Mouse (Mus musculus): ENCODE measurements at regions not wholly inside any gene's neighbourhood (a gene's known extent, or its start where the extent isn't known, plus 50 kb on each side); places are given as distances from the start of the nearest gene placed in this dataset.

DNA sequence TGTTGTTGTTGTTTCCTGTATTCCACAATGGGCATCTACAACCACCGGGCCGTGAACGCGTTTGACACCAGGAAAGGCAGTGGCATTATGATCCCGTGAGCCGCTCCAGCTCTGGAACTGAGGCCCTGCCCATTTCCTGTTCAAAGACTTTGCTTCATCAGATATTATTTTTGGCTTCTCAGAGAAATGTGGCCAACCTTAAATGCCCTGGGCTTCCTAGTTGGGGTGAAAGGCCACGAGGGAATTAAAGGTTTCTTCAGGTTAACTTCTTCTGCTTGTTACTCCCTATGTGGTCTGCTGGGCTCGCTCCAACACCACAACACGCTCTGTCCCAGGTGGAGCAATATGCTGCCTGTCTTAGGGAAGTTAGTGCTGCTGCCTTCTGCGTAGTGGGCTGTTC, 249.8 kb downstream of the Cog6 start:
- Histone ChIP-seq H3K27me3 (ENCODE audit: control insufficient read depth, insufficient read depth, low read depth, low read length) (no peaks in the 10 kb centered on the region), H3K9me3 (replicated peaks; ENCODE audit: control insufficient read depth, low read length) (no peaks in the 10 kb centered on the region), H3K9ac (ENCODE audit: low read depth, low read length) (no peak overlapping the region), H3K36me3 (ENCODE audit: control insufficient read depth, insufficient read depth) (no peaks in the 10 kb centered on the region), H3K27ac (ENCODE audit: low read length) (no peak overlapping the region), H3K4me2 (ENCODE audit: low read depth, low read length) (no peak overlapping the region), H3K4me1 (ENCODE audit: control insufficient read depth, low read depth, low read length) (no peaks in the 10 kb centered on the region), H3K4me3 (ENCODE audit: low read depth, low read length) (no peak overlapping the region)
- WGBS (ENCODE audit: insufficient replicate concordance): 21% methylated on average over 10 of the region's 10 CpGs
- no peak for ATAC-seq (ENCODE audit: low read depth)

GRCm38 (mm10) chr3:52766841-52767240, 250.2 kb downstream of the Cog6 start:
- no peak overlapping the region for H3K9ac ChIP-seq (ENCODE audit: low read depth, low read length)
- no peaks in the 10 kb centered on the region for H3K27me3 ChIP-seq (ENCODE audit: control insufficient read depth, insufficient read depth, low read depth, low read length)
- no peak overlapping the region for H3K4me2 ChIP-seq (ENCODE audit: low read depth, low read length)
- H3K9me3 ChIP-seq (replicated peaks; ENCODE audit: control insufficient read depth, low read length): no peaks in the 10 kb centered on the region
- ATAC-seq (ENCODE audit: low read depth): no peak
- H3K27ac ChIP-seq (ENCODE audit: low read length): no peak overlapping the region
- WGBS (ENCODE audit: insufficient replicate concordance): 58% methylated on average over 5 of the region's 5 CpGs
- H3K36me3 ChIP-seq (ENCODE audit: control insufficient read depth, insufficient read depth): no peaks in the 10 kb centered on the region
- no peaks in the 10 kb centered on the region for H3K4me1 ChIP-seq (ENCODE audit: control insufficient read depth, low read depth, low read length)
- no peak overlapping the region for H3K4me3 ChIP-seq (ENCODE audit: low read depth, low read length)

GRCm38 (mm10) chr3:52764166-52764565, 252.9 kb downstream of the Cog6 start:
- no peaks in the 10 kb centered on the region for H3K9me3 ChIP-seq (replicated peaks; ENCODE audit: control insufficient read depth, low read length)
- no peaks in the 10 kb centered on the region for H3K4me1 ChIP-seq (ENCODE audit: control insufficient read depth, low read depth, low read length)
- H3K9ac ChIP-seq (ENCODE audit: low read depth, low read length): no peak overlapping the region
- H3K4me2 ChIP-seq (ENCODE audit: low read depth, low read length): no peak overlapping the region
- H3K27ac ChIP-seq (ENCODE audit: low read length): no peak overlapping the region
- no peaks in the 10 kb centered on the region for H3K27me3 ChIP-seq (ENCODE audit: control insufficient read depth, insufficient read depth, low read depth, low read length)
- H3K4me3 ChIP-seq (ENCODE audit: low read depth, low read length): no peak overlapping the region
- 71% methylated on average over 4 of the region's 4 CpGs for WGBS (ENCODE audit: insufficient replicate concordance)
- no peaks in the 10 kb centered on the region for H3K36me3 ChIP-seq (ENCODE audit: control insufficient read depth, insufficient read depth)
- no peak for ATAC-seq (ENCODE audit: low read depth)

GRCm38 (mm10) chr3:52763660-52764059, 253.4 kb downstream of the Cog6 start:
- no peaks in the 10 kb centered on the region for H3K9me3 ChIP-seq (replicated peaks; ENCODE audit: control insufficient read depth, low read length)
- no peak overlapping the region for H3K4me3 ChIP-seq (ENCODE audit: low read depth, low read length)
- no peak overlapping the region for H3K4me2 ChIP-seq (ENCODE audit: low read depth, low read length)
- H3K36me3 ChIP-seq (ENCODE audit: control insufficient read depth, insufficient read depth): no peaks in the 10 kb centered on the region
- no peaks in the 10 kb centered on the region for H3K27me3 ChIP-seq (ENCODE audit: control insufficient read depth, insufficient read depth, low read depth, low read length)
- no peak overlapping the region for H3K27ac ChIP-seq (ENCODE audit: low read length)
- H3K9ac ChIP-seq (ENCODE audit: low read depth, low read length): no peak overlapping the region
- 60% methylated on average over 5 of the region's 5 CpGs for WGBS (ENCODE audit: insufficient replicate concordance)
- H3K4me1 ChIP-seq (ENCODE audit: control insufficient read depth, low read depth, low read length): no peaks in the 10 kb centered on the region
- no peak for ATAC-seq (ENCODE audit: low read depth)

GRCm38 (mm10) chr3:52762549-52762948, 254.5 kb downstream of the Cog6 start:
- H3K4me1 ChIP-seq (ENCODE audit: control insufficient read depth, low read depth, low read length): no peaks in the 10 kb centered on the region
- H3K36me3 ChIP-seq (ENCODE audit: control insufficient read depth, insufficient read depth): no peaks in the 10 kb centered on the region
- H3K27me3 ChIP-seq (ENCODE audit: control insufficient read depth, insufficient read depth, low read depth, low read length): no peaks in the 10 kb centered on the region
- 66% methylated on average over 6 of the region's 6 CpGs for WGBS (ENCODE audit: insufficient replicate concordance)
- H3K9ac ChIP-seq (ENCODE audit: low read depth, low read length): no peak overlapping the region
- H3K4me3 ChIP-seq (ENCODE audit: low read depth, low read length): no peak overlapping the region
- no peak overlapping the region for H3K4me2 ChIP-seq (ENCODE audit: low read depth, low read length)
- no peak for ATAC-seq (ENCODE audit: low read depth)
- no peak overlapping the region for H3K27ac ChIP-seq (ENCODE audit: low read length)
- no peaks in the 10 kb centered on the region for H3K9me3 ChIP-seq (replicated peaks; ENCODE audit: control insufficient read depth, low read length)

- Histone ChIP-seq H3K36me3 (ENCODE audit: control insufficient read depth, insufficient read depth) (no peaks in the 10 kb centered on the region), H3K27me3 (ENCODE audit: control insufficient read depth, insufficient read depth, low read depth, low read length) (no peaks in the 10 kb centered on the region), H3K27ac (ENCODE audit: low read length) (no peak overlapping the region), H3K9me3 (replicated peaks; ENCODE audit: control insufficient read depth, low read length) (no peaks in the 10 kb centered on the region), H3K4me1 (ENCODE audit: control insufficient read depth, low read depth, low read length) (no peaks in the 10 kb centered on the region), H3K9ac (ENCODE audit: low read depth, low read length) (no peak overlapping the region), H3K4me2 (ENCODE audit: low read depth, low read length) (no peak overlapping the region), H3K4me3 (ENCODE audit: low read depth, low read length) (no peak overlapping the region)
- 72% methylated on average over 11 of the region's 11 CpGs for WGBS (ENCODE audit: insufficient replicate concordance)
- no peak for ATAC-seq (ENCODE audit: low read depth)
These were observed 257.2 kb downstream of the Cog6 start for GRCm38 (mm10) chr3:52759846-52760245.

GRCm38 (mm10) chr3:52758561-52758960, 258.5 kb downstream of the Cog6 start:
- ATAC-seq (ENCODE audit: low read depth): no peak
- WGBS (ENCODE audit: insufficient replicate concordance): 15% methylated on average over 2 of the region's 2 CpGs

DNA sequence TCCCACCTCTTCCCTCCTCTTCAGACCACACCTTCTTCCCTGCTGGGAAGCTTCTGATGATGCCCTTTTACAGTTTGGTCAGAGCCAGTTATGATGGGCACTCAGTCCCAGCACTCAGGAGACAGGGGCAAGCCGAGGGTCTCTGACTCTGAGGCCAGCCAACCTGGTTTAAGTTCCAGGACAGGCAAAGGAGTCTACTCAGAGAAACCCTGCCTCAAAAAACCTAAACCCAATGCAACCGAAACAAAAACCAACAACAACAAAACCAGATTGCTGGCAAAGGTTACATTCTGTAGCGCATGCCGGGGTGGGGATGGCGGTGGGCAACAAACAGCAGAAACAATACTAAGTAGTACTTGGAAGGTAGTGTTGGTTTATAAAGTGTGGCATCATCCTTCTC, 260.2 kb downstream of the Cog6 start:
- Histone ChIP-seq H3K27me3 (ENCODE audit: control insufficient read depth, insufficient read depth, low read depth, low read length) (no peaks in the 10 kb centered on the region), H3K9ac (ENCODE audit: low read depth, low read length) (no peak overlapping the region), H3K4me1 (ENCODE audit: control insufficient read depth, low read depth, low read length) (no peaks in the 10 kb centered on the region), H3K27ac (ENCODE audit: low read length) (no peak overlapping the region), H3K36me3 (ENCODE audit: control insufficient read depth, insufficient read depth) (no peaks in the 10 kb centered on the region), H3K4me2 (ENCODE audit: low read depth, low read length) (no peak overlapping the region), H3K4me3 (ENCODE audit: low read depth, low read length) (no peak overlapping the region), H3K9me3 (replicated peaks; ENCODE audit: control insufficient read depth, low read length) (no peaks in the 10 kb centered on the region)
- ATAC-seq (ENCODE audit: low read depth): no peak
- WGBS (ENCODE audit: insufficient replicate concordance): 70% methylated on average over 5 of the region's 5 CpGs

More at GRCm38 (mm10) chr3:52758561-52758960, 258.5 kb downstream of the Cog6 start:
- H3K4me3 ChIP-seq (ENCODE audit: low read depth, low read length): no peak overlapping the region
- H3K4me1 ChIP-seq (ENCODE audit: control insufficient read depth, low read depth, low read length): no peaks in the 10 kb centered on the region
- no peak overlapping the region for H3K4me2 ChIP-seq (ENCODE audit: low read depth, low read length)
- no peaks in the 10 kb centered on the region for H3K27me3 ChIP-seq (ENCODE audit: control insufficient read depth, insufficient read depth, low read depth, low read length)
- H3K9me3 ChIP-seq (replicated peaks; ENCODE audit: control insufficient read depth, low read length): no peaks in the 10 kb centered on the region
- no peak overlapping the region for H3K9ac ChIP-seq (ENCODE audit: low read depth, low read length)
- no peaks in the 10 kb centered on the region for H3K36me3 ChIP-seq (ENCODE audit: control insufficient read depth, insufficient read depth)
- no peak overlapping the region for H3K27ac ChIP-seq (ENCODE audit: low read length)

DNA sequence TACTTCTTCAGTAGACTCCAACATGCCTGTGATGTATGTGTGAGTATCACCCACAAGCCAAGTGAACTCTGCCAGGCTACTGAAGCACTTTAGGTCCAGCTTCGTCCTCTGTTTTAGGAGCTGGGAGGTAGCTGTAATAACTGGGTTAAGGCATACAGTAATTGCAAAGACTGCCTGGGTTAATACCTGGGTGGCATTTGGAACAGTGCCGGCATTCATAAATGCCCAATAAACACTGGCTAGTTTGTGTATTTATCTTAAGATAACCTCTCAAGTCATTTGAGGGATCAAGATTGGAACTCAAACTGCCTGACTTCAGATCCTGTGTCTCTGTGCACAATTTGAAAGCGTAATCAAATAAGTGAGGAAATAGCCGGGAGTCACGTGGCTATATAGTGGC, 261.0 kb downstream of the Cog6 start:
- ATAC-seq (ENCODE audit: low read depth): no peak
- Histone ChIP-seq H3K9ac (ENCODE audit: low read depth, low read length) (no peak overlapping the region), H3K4me2 (ENCODE audit: low read depth, low read length) (no peak overlapping the region), H3K9me3 (replicated peaks; ENCODE audit: control insufficient read depth, low read length) (no peaks in the 10 kb centered on the region), H3K36me3 (ENCODE audit: control insufficient read depth, insufficient read depth) (no peaks in the 10 kb centered on the region), H3K4me1 (ENCODE audit: control insufficient read depth, low read depth, low read length) (no peaks in the 10 kb centered on the region), H3K27ac (ENCODE audit: low read length) (no peak overlapping the region), H3K4me3 (ENCODE audit: low read depth, low read length) (no peak overlapping the region), H3K27me3 (ENCODE audit: control insufficient read depth, insufficient read depth, low read depth, low read length) (no peaks in the 10 kb centered on the region)
- 61% methylated on average over 5 of the region's 5 CpGs for WGBS (ENCODE audit: insufficient replicate concordance)

DNA sequence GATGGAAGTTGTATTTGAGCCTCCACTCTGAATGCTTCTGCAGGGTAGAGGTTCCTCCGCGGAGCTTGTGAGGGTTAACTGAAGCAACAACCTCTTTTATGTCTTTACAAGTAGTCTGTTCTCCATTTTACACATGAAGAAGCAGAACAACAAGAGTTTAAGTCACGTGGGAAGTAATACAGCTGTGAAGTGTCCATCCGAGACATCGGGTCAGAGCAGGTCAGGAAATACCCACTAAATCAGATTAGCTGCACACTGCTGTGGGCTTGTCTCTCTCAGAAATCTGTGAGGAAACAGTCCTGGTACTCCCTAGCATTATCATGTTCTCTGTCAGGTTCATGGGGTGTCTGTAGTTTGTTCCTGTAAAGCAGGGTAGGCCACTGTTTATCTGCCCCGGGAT, 262.1 kb downstream of the Cog6 start:
- no peak for ATAC-seq (ENCODE audit: low read depth)
- Histone ChIP-seq H3K4me1 (ENCODE audit: control insufficient read depth, low read depth, low read length) (no peaks in the 10 kb centered on the region), H3K9ac (ENCODE audit: low read depth, low read length) (no peak overlapping the region), H3K36me3 (ENCODE audit: control insufficient read depth, insufficient read depth) (no peaks in the 10 kb centered on the region), H3K27ac (ENCODE audit: low read length) (no peak overlapping the region), H3K4me2 (ENCODE audit: low read depth, low read length) (no peak overlapping the region), H3K27me3 (ENCODE audit: control insufficient read depth, insufficient read depth, low read depth, low read length) (no peaks in the 10 kb centered on the region), H3K9me3 (replicated peaks; ENCODE audit: control insufficient read depth, low read length) (no peaks in the 10 kb centered on the region), H3K4me3 (ENCODE audit: low read depth, low read length) (no peak overlapping the region)
- WGBS (ENCODE audit: insufficient replicate concordance): 33% methylated on average over 6 of the region's 6 CpGs
